Mouse (Mus musculus): ENCODE measurements at regions not wholly inside any gene's neighbourhood (a gene's known extent, or its start where the extent isn't known, plus 50 kb on each side); places are given as distances from the start of the nearest gene placed in this dataset.

DNA sequence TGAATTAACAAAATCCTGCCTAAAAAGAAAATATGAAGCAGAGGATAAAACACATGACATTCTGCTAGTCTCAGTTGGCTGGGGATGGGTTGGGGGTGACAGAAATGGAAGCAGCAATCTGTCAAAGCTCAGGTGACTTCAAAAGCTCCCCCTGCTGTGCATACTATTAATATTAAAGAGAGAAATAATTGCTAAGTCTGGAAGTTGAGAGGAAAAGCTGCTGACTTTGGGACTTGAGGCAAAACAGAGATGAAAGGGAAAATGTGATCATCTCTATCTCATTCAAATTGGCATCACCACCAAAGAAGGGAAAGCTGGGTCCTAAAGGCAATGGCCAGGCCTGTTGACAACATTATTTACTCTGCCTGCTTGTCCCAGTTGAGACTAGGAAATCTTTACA, 90.8 kb downstream of the Rpe65 start:
- no peaks in the 10 kb centered on the region for H3K4me1 ChIP-seq (replicated peaks; ENCODE audit: control insufficient read depth, insufficient read depth, low read length)
- H3K27me3 ChIP-seq (replicated peaks; ENCODE audit: control insufficient read depth, insufficient read depth, low read length) = no peaks in the 10 kb centered on the region
- H3K36me3 ChIP-seq (ENCODE audit: control insufficient read depth, insufficient read depth, low read length) = no peaks in the 10 kb centered on the region
- DNase-seq (ENCODE audit: low spot score) (no peak), ATAC-seq (replicated peaks; ENCODE audit: low FRiP score, low TSS enrichment, low read depth) (no peak)
- H3K4me3 ChIP-seq (ENCODE audit: low read depth, low read length) = no peak overlapping the region
- no peaks in the 10 kb centered on the region for H3K9me3 ChIP-seq (ENCODE audit: control insufficient read depth, low read length)
- H3K27ac ChIP-seq (ENCODE audit: low read depth) = no peak overlapping the region
- H3K4me2 ChIP-seq (ENCODE audit: low read length) = no peak overlapping the region
- H3K9ac ChIP-seq (ENCODE audit: low read length) = no peak overlapping the region

DNA sequence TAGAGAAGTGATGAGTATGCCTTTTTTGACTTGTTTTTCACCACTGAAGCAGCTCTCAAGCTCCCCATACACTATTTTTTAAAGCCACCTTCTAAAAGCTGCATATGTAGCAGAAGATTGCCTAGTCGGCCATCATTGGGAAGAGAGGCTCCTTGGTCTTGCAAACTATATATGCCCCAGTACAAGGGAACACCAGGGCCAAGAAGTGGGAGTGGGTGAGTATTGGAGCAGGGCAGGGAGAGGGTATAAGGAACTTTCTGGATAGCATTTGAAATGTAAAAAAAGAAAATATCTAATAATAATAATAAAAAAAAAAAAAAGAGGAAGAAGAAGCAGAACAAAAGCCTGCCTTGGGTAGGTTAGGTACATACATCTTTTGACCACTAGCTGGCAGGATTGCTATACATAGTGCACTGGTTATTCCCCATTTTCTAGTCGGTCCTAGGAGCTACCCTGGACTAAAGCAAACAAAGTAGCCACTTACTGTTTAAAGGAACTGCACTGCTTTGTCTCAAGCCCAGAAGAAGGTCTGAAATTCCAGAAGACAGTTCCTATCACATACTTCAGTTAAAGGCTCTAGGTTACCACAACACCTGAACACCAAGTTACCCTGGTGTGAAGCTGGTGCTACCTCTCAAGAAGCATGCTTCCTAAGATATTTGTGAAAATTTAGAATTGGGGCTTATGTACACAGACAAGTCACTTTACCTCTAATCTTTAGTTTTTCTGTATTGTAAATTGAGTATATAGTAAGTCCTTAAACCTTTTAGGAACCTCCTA, 114.9 kb upstream of the Wls start:
- Histone ChIP-seq H3K9me3 (ENCODE audit: control insufficient read depth, low read length) (no peaks in the 10 kb centered on the region), H3K36me3 (ENCODE audit: control insufficient read depth, insufficient read depth, low read length) (no peaks in the 10 kb centered on the region), H3K4me2 (ENCODE audit: low read length) (no peak overlapping the region), H3K27ac (ENCODE audit: low read depth) (no peak overlapping the region), H3K27me3 (replicated peaks; ENCODE audit: control insufficient read depth, insufficient read depth, low read length) (no peaks in the 10 kb centered on the region), H3K4me3 (ENCODE audit: low read depth, low read length) (no peak overlapping the region), H3K4me1 (replicated peaks; ENCODE audit: control insufficient read depth, insufficient read depth, low read length) (no peaks in the 10 kb centered on the region), H3K9ac (ENCODE audit: low read length) (no peak overlapping the region)
- 34% methylated on average over 2 of the region's 2 CpGs for WGBS
- ATAC-seq (replicated peaks; ENCODE audit: low FRiP score, low TSS enrichment, low read depth) (peak; percentile 82; the same call in 1 of the 2 replicates), DNase-seq (ENCODE audit: low spot score) (no peak)

DNA sequence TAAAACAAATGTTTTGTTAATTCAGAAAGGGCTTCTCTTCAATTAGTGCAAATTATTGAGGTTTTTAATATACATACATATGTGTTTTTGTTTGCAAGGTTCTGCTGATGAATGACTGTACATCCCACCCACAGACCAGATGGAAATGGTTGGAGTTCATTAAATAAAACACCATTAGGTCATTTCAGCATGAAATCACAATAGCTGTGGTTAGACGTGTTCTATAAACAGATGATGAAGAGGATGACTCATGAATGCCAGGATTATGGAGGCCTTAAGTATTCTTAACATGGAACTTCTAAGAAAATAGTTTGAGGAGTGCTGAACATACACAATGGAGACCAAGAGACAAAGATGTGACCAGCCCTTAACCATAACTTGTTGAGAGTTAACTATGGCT, 107.3 kb upstream of the Wls start:
- Histone ChIP-seq H3K4me1 (replicated peaks; ENCODE audit: control insufficient read depth, insufficient read depth, low read length) (no peaks in the 10 kb centered on the region), H3K4me3 (ENCODE audit: low read depth, low read length) (no peak overlapping the region), H3K27me3 (replicated peaks; ENCODE audit: control insufficient read depth, insufficient read depth, low read length) (no peaks in the 10 kb centered on the region), H3K4me2 (ENCODE audit: low read length) (no peak overlapping the region), H3K36me3 (ENCODE audit: control insufficient read depth, insufficient read depth, low read length) (no peaks in the 10 kb centered on the region), H3K9ac (ENCODE audit: low read length) (no peak overlapping the region), H3K27ac (ENCODE audit: low read depth) (no peak overlapping the region), H3K9me3 (ENCODE audit: control insufficient read depth, low read length) (no peaks in the 10 kb centered on the region)
- WGBS = 58% methylated on average over 1 of the region's 1 CpGs
- no peak for DNase-seq (ENCODE audit: low spot score)
- ATAC-seq (replicated peaks; ENCODE audit: low FRiP score, low TSS enrichment, low read depth) = no peak

DNA sequence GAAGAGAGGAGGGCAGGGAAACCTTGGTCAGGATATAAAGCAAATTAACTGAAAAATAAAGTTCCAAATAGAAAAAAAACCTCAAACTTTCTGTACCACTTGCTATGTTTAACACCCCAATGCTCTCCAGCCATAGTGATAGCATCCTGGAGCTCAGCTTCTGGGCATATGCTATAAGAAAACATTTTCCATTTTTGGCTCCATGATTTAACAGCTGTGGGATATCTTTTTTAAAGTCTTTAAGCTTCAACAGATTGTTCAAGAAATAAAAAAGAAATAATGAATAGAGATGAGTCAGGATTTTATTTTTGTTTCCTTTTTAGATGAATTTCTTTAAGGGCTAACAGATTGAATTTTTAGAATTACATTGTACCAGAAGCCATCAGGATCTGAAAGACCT, 106.3 kb upstream of the Wls start:
- Histone ChIP-seq H3K4me2 (ENCODE audit: low read length) (no peak overlapping the region), H3K36me3 (ENCODE audit: control insufficient read depth, insufficient read depth, low read length) (no peaks in the 10 kb centered on the region), H3K27me3 (replicated peaks; ENCODE audit: control insufficient read depth, insufficient read depth, low read length) (no peaks in the 10 kb centered on the region), H3K4me3 (ENCODE audit: low read depth, low read length) (no peak overlapping the region), H3K9ac (ENCODE audit: low read length) (no peak overlapping the region), H3K27ac (ENCODE audit: low read depth) (no peak overlapping the region), H3K9me3 (ENCODE audit: control insufficient read depth, low read length) (no peaks in the 10 kb centered on the region), H3K4me1 (replicated peaks; ENCODE audit: control insufficient read depth, insufficient read depth, low read length) (no peaks in the 10 kb centered on the region)
- DNase-seq (ENCODE audit: low spot score) (no peak), ATAC-seq (replicated peaks; ENCODE audit: low FRiP score, low TSS enrichment, low read depth) (no peak)

DNA sequence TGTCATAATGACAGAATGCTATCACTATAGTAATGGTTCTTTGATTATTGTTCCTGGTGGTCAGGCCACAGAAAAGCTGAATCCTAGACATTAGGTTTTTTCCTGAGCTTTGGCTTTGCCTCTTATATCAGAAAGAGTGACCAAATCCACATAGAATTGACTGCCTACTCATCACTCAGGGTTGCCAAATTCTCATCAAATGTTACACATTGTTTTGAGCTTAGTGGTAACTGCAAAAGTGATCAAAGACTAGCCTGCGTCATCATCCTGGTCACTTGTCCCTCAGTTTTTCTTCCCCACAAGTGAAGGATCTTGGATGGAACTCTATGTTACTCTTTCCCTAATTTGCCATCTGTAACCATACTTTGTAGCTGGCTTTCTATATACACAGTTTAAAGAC, 104.9 kb upstream of the Wls start:
- DNase-seq (ENCODE audit: low spot score) (no peak), ATAC-seq (replicated peaks; ENCODE audit: low FRiP score, low TSS enrichment, low read depth) (no peak)
- H3K9ac ChIP-seq (ENCODE audit: low read length) = no peak overlapping the region
- H3K4me2 ChIP-seq (ENCODE audit: low read length) = no peak overlapping the region
- H3K27me3 ChIP-seq (replicated peaks; ENCODE audit: control insufficient read depth, insufficient read depth, low read length) = no peaks in the 10 kb centered on the region
- WGBS = 91% methylated on average over 1 of the region's 1 CpGs
- no peak overlapping the region for H3K27ac ChIP-seq (ENCODE audit: low read depth)
- H3K36me3 ChIP-seq (ENCODE audit: control insufficient read depth, insufficient read depth, low read length) = no peaks in the 10 kb centered on the region
- H3K4me1 ChIP-seq (replicated peaks; ENCODE audit: control insufficient read depth, insufficient read depth, low read length) = no peaks in the 10 kb centered on the region
- H3K9me3 ChIP-seq (ENCODE audit: control insufficient read depth, low read length) = no peaks in the 10 kb centered on the region
- H3K4me3 ChIP-seq (ENCODE audit: low read depth, low read length) = no peak overlapping the region

DNA sequence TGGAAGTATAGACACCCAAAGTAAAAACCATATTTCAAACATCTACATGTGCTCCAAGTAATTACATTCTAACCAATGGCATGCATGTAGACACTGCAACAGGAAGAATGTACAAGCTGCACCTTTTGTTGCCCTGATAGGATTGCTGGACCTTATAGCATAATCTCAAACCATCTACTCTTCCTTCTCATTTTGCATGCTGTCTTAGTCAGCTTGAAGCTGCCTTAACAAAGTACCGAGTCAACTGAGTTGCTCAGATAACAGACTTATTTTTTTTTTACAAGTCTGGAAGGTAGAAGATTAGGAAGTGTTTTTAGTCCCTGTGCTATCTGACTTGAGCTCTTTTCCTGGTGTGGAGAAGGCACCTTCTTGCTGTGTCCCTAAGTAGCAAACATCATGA, 103.4 kb upstream of the Wls start:
- no peak overlapping the region for H3K27ac ChIP-seq (ENCODE audit: low read depth)
- no peaks in the 10 kb centered on the region for H3K9me3 ChIP-seq (ENCODE audit: control insufficient read depth, low read length)
- no peak overlapping the region for H3K4me2 ChIP-seq (ENCODE audit: low read length)
- no peaks in the 10 kb centered on the region for H3K36me3 ChIP-seq (ENCODE audit: control insufficient read depth, insufficient read depth, low read length)
- 67% methylated on average over 1 of the region's 1 CpGs for WGBS
- H3K27me3 ChIP-seq (replicated peaks; ENCODE audit: control insufficient read depth, insufficient read depth, low read length) = no peaks in the 10 kb centered on the region
- H3K9ac ChIP-seq (ENCODE audit: low read length) = no peak overlapping the region
- DNase-seq (ENCODE audit: low spot score) (no peak), ATAC-seq (replicated peaks; ENCODE audit: low FRiP score, low TSS enrichment, low read depth) (no peak)
- no peak overlapping the region for H3K4me3 ChIP-seq (ENCODE audit: low read depth, low read length)
- no peaks in the 10 kb centered on the region for H3K4me1 ChIP-seq (replicated peaks; ENCODE audit: control insufficient read depth, insufficient read depth, low read length)

DNA sequence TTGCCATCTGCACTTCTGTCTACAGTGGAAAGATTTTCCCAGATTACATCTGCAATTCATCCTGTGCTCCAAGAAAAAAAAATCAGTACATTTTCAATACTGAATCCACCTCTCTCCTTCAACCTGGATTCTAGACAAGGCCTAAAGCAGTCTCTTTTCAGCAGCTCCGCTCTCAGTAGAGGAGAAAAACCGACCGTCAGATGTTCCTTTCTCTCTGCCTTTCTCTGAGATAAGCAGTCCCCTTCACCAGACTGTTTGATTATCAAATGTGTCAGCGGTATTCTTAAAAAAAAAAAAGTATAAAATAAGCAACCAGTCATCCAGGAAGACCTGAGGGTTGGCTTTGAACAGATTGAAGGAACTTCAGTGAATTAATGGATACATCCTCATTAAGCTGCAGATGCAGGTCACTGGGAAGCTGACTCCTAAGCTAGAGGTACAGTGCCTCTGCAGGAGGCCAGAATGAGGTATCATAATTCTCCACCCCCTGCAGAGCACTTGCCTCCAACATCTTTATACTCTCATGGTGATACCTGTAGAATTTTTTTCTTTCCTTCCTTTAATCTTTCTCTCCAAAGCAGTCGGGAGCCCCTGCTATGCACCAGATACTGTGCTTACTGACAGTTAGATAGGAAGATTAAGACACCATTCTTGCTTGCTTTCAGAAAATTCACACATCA, 98.7 kb upstream of the Wls start:
- Histone ChIP-seq H3K9me3 (ENCODE audit: control insufficient read depth, low read length) (no peaks in the 10 kb centered on the region), H3K4me1 (replicated peaks; ENCODE audit: control insufficient read depth, insufficient read depth, low read length) (no peaks in the 10 kb centered on the region), H3K9ac (ENCODE audit: low read length) (no peak overlapping the region), H3K4me2 (ENCODE audit: low read length) (no peak overlapping the region), H3K36me3 (ENCODE audit: control insufficient read depth, insufficient read depth, low read length) (no peaks in the 10 kb centered on the region), H3K27me3 (replicated peaks; ENCODE audit: control insufficient read depth, insufficient read depth, low read length) (no peaks in the 10 kb centered on the region), H3K27ac (ENCODE audit: low read depth) (no peak overlapping the region), H3K4me3 (ENCODE audit: low read depth, low read length) (no peak overlapping the region)
- no peak for DNase-seq (ENCODE audit: low spot score)
- ATAC-seq (replicated peaks; ENCODE audit: low FRiP score, low TSS enrichment, low read depth) = no peak
- WGBS = 59% methylated on average over 5 of the region's 5 CpGs

DNA sequence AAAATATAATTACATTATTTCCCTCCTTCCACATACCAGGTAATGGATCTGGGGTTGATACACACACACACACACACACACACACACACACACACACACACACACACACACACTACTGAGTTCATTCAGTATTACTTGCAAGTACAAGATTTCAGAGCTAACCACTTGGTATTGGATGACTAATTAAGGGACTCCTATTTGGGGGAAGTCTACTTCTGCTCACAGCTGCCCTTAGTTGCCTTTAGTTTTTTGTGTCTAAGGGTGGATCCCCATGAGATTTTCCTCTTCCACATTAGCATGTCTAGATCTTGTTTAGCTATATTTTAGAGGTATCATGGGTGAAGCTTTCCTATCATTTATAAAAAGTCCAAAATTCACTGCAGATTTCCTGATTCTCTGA, 97.7 kb upstream of the Wls start:
- Histone ChIP-seq H3K27me3 (replicated peaks; ENCODE audit: control insufficient read depth, insufficient read depth, low read length) (no peaks in the 10 kb centered on the region), H3K9ac (ENCODE audit: low read length) (no peak overlapping the region), H3K27ac (ENCODE audit: low read depth) (no peak overlapping the region), H3K4me1 (replicated peaks; ENCODE audit: control insufficient read depth, insufficient read depth, low read length) (no peaks in the 10 kb centered on the region), H3K4me2 (ENCODE audit: low read length) (no peak overlapping the region), H3K36me3 (ENCODE audit: control insufficient read depth, insufficient read depth, low read length) (no peaks in the 10 kb centered on the region), H3K4me3 (ENCODE audit: low read depth, low read length) (no peak overlapping the region), H3K9me3 (ENCODE audit: control insufficient read depth, low read length) (no peaks in the 10 kb centered on the region)
- no peak for ATAC-seq (replicated peaks; ENCODE audit: low FRiP score, low TSS enrichment, low read depth)
- DNase-seq (ENCODE audit: low spot score) = no peak

DNA sequence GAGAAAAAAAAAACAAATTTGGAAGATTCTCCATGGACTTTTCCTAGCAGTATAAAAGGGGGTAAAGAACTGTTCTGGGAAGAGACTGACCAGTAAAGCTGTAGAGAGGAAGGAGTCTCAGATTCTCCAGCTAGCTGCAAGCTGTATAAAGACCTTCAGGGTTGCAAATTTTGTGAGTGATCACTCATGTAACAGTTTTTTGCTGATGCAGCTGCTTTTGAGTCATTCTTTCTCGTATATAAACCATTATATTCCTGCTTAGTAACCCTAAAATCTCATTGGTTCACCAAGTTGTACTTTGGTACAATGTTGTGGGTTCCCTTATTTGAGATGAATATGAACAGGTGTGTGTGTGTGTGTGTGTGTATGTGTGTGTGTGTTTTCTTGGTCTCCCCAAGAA, 79.7 kb upstream of the Wls start:
- Histone ChIP-seq H3K4me2 (ENCODE audit: low read length) (no peak overlapping the region), H3K4me1 (replicated peaks; ENCODE audit: control insufficient read depth, insufficient read depth, low read length) (no peaks in the 10 kb centered on the region), H3K9me3 (ENCODE audit: control insufficient read depth, low read length) (no peaks in the 10 kb centered on the region), H3K27me3 (replicated peaks; ENCODE audit: control insufficient read depth, insufficient read depth, low read length) (no peaks in the 10 kb centered on the region), H3K27ac (ENCODE audit: low read depth) (no peak overlapping the region), H3K9ac (ENCODE audit: low read length) (no peak overlapping the region), H3K36me3 (ENCODE audit: control insufficient read depth, insufficient read depth, low read length) (no peaks in the 10 kb centered on the region), H3K4me3 (ENCODE audit: low read depth, low read length) (no peak overlapping the region)
- DNase-seq (ENCODE audit: low spot score) (no peak), ATAC-seq (replicated peaks; ENCODE audit: low FRiP score, low TSS enrichment, low read depth) (no peak)
- WGBS = 56% methylated on average over 1 of the region's 1 CpGs

Measured in intestine, embryonic 14.5 days (tissue).